Mouse (Mus musculus): ENCODE data around the gene Arhgef26. TPM values are rescaled to one million over a fixed set of nuclear protein-coding genes. Genes with fewer than 3 reads are reported as not detected.

The Arhgef26 gene
- polyA plus RNA-seq, 1 experiment = not detected

GRCm38 (mm10) chr3:62458284-62459013 lies 120.3 kb downstream of the Arhgef26 start:
- no peak for TF ChIP-seq GATA1 (IDR thresholded peaks at IDR 0.05; ENCODE audit: low read length)

DNA sequence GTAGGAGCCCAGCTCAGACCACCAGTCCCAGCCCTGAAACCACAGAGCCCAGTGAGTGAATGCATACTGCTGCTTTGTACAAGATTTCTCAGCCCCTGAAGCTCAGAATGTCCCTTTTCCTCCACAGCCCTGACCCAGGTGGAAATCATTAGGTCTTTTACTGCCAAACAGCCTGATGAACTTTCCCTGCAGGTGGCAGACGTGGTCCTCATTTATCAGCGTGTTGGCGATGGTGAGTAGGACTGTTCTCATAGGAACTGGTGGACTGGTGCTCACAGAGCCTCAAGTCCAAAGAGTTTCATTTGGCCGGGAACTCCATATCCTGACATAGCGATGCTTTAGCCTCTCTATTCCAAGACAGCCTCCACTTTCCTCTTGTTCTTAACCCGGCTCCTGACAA lies 121.3 kb downstream of the Arhgef26 start:
- no peak for TF ChIP-seq GATA1 (IDR thresholded peaks at IDR 0.05; ENCODE audit: low read length)

DNA sequence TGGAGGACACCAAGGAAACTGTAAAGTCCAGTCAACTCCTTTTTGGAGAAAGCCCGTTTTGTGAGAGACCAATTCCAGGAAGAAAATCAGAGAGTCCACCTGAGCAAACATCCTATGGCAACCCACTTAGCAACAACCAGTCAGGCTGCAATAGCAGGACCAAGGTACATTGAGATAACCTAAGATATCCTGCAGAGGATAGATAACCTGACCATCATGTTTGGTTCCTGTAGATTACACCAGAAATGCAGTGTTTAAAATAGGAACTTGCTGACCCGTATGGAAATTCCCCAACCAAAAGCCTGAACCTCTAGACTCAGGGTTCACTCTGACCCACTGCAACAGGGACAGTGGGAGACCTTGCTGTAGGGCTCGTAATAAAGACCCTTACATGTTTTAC lies 126.1 kb downstream of the Arhgef26 start:
- TF ChIP-seq GATA1 (IDR thresholded peaks at IDR 0.05; ENCODE audit: low read length) = peak; percentile 41

DNA sequence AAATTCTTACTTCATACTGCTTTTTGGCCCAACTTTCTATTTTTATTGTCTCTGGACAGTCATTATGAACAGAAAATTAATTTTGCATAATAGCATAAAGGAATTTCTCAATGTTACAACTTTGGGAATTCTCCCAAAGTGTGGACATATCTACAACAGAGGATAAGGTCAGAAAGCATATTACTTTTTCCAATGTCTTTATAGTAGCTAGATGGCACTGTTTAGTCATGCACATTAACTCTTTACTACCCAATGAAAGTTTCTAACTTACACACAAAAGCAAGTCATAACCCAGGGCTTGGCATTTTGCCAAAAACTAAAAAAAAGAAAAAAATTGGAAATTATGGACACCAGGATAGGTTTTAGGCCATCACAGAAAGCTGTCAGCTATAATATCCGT lies 132.0 kb downstream of the Arhgef26 start:
- TF ChIP-seq GATA1 (IDR thresholded peaks at IDR 0.05; ENCODE audit: low read length) = no peak

- no peak for TF ChIP-seq GATA1 (IDR thresholded peaks at IDR 0.05; ENCODE audit: low read length)
Measured at GRCm38 (mm10) chr3:62484340-62484739, 146.2 kb downstream of the Arhgef26 start.

DNA sequence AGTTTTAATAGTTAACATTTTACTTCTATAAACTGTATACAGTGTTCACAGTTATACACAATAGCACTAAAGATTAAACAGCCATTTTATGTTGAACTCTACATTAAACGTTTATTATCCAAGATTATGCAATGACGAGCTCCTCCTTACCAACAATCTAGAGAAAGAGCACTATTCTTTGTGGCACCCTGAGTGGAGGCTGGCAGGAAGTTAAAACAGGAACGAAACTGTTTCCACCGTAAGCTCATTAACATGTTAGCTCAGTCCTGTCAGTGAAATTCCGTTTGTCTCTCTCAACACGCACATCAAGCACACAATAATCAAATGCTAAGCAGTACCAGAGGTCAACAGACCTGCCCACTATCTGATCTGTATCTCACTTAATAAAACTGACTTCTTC lies 154.4 kb downstream of the Arhgef26 start:
- no peak for TF ChIP-seq GATA1 (IDR thresholded peaks at IDR 0.05; ENCODE audit: low read length)

GRCm38 (mm10) chr3:62499327-62499726 lies 161.2 kb downstream of the Arhgef26 start:
- TF ChIP-seq GATA1 (IDR thresholded peaks at IDR 0.05; ENCODE audit: low read length) = no peak

DNA sequence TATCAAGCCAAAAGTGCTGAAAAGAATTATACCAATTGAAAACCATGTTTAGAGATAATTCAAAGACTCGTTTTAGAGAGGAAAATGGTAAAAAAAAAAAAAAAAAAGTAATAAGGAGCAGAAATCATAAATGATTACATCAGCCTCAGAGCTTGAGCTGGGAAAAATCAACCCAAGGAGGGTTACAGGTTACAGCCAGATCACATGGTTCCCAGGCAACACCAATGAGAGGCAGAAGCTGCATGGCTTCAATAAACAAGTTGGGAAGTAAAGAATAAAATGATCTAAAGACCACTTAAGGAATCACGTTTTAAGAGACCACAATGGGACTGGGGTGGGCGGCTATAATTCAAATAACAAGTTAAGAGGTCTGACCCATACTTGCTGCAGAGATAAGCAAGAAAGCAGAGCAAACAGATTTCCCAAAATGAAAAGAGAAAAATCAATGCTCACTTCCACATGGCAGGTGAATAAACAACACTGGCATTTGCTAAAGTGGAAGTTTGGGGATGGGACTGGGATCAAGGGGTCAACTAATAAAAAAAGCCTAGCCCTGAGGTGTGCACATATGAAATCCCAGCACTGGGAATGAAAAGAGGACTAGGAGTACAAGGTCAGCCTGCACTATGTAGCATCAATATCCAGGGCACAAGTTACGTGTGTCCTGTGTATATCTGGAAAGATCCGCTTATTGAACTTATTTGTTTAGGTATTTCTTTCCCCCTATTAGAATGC lies 167.2 kb downstream of the Arhgef26 start:
- no peak for TF ChIP-seq GATA1 (IDR thresholded peaks at IDR 0.05; ENCODE audit: low read length)

DNA sequence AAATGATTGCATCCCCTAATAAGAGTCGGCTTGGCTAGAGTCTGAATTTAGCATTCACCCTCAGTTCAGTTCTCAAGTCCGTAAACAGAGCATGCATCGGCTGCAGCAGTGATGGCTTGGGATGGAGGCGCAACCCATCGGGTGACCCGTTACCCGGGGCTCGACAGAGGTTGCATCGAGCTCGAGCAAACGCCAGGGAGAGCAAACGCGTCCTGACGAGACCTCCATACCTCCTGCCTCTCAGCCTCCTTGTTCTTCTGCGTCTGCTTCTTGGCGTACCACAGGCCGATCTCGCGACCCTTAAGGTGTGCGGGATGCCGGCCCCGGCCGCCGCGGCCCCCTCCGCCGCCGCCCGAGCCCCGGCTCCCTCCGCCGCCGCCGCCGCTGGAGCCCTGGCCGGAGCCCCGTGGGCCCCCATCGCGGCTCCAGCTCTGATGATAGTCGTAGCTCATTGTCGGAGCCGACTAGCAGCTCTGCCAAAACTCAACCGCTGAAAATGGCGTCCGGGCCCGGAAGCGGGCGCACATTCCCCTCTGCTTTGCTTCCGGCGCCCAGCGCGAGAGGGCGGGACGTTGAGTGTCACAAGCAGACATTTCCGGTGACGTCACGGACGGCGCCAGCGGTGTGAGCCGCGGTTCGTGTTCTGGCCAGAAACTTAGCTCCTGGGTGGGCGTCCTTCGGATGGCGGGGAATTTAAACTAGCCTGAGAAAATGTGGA lies 168.5 kb downstream of the Arhgef26 start, which contains the start of gene Dhx36:
Gene Dhx36 (minus strand): TSS at position 517 of the 718 bp plus-strand sequence.
- TF ChIP-seq GATA1 (IDR thresholded peaks at IDR 0.05; ENCODE audit: low read length) = no peak

DNA sequence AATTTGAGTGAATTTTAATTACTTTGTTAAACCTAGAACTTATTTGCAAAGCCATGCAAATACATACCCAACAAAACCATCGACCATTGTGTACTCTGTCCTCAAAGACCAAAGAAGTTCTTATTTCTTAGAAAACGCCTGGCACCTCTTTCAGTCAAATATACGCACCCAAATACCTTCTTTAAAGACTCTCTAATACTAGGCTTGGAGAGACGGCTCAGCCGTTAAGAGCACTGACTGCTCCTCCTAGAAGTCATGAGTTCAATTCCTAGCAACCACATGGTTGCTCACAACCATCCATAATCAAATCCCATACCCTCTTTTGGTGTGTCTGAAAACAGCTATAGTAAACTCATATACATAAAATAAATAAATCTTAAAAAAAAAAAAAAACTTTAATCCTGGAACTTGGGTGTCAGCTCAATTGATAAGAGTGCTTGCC lies 169.1 kb downstream of the Arhgef26 start:
- no peak for TF ChIP-seq GATA1 (IDR thresholded peaks at IDR 0.05; ENCODE audit: low read length)

Other genes starting within 250 kb of the Arhgef26 start
- 7.4 and 10.2 TPM in 2 replicates for gene Dhx36, start 168.7 kb downstream of the Arhgef26 start, polyA plus RNA-seq (2012)